ENCODE assay signal across 16 mouse cellular contexts in genomic region chrX:99659496-99660140, GRCm38 (mm10).
A peak's percentile ranks its signal among the peaks of the same experiment; 100 is the strongest.
DNase-seq lines count a peak whose midpoint lies in the region; ATAC-seq and TF ChIP-seq lines count a peak whose summit lies in the region.
"Had no signal": no experiment of that assay in that cellular context is flagged by ENCODE, and none has a peak within 500 bp of the region (broad histone marks: within the 10 kb centered on the region; RNA-seq: fewer than 3 reads in every experiment).

No protein-coding gene starts in this region.

- peak; percentile 4 for DNase-seq in gastrocnemius, adult 18-20 months (ENCODE audit: low spot score)
- no peak for DNase-seq in gastrocnemius, adult 8-10 months (ENCODE audit: low spot score in 2 of 2)
- peak; percentile 1 for DNase-seq in NIH3T3 (ENCODE audit: low read depth)
- DNase-seq in limb, embryonic 14.5 days (ENCODE audit: low spot score): peak; percentile 38
- DNase-seq in thymus, postnatal 10 days (ENCODE audit: low spot score in 2 of 2): no peak
- DNase-seq in layer of hippocampus, adult 9-11 months: no peak
- DNase-seq: B cell, adult 2 months; heart, adult 2 months; kidney, postnatal 14 days; thymus, adult 2 months had no signal

- H3K9ac ChIP-seq in embryonic facial prominence, embryonic 15.5 days: no peak overlapping the region
- H3K9ac ChIP-seq in limb, embryonic 14.5 days (ENCODE audit: low read depth, low read length, severe bottlenecking): no peak overlapping the region
- H3K9ac ChIP-seq: forebrain, embryonic 15.5 days had no signal

- no peak for TF ChIP-seq POLR2A in limb, embryonic 14.5 days (IDR thresholded peaks at IDR 0.05; ENCODE audit: borderline replicate concordance, extremely low read depth, insufficient read depth, insufficient read length)

- H3K4me2 ChIP-seq in embryonic facial prominence, embryonic 15.5 days (replicated peaks): no peak overlapping the region
- no peak overlapping the region for H3K4me2 ChIP-seq in limb, embryonic 14.5 days (replicated peaks; ENCODE audit: low read depth, low read length, severe bottlenecking)
- H3K4me2 ChIP-seq: forebrain, embryonic 15.5 days had no signal

- ATAC-seq in embryonic facial prominence, embryonic 15.5 days (ENCODE audit: insufficient number of reproducible peaks, low FRiP score, low TSS enrichment, low read depth): peak; percentile 86
- peak; percentile 76 for ATAC-seq in limb, embryonic 14.5 days (ENCODE audit: low FRiP score, low read depth)
- ATAC-seq in frontal cortex, adult (ENCODE audit: low TSS enrichment): no peak
- ATAC-seq: forebrain, embryonic 15.5 days; inflammation-experienced regulatory T-cells, adult 6 months had no signal

- H3K4me3 ChIP-seq in embryonic facial prominence, embryonic 15.5 days (replicated peaks): no peak overlapping the region
- H3K4me3 ChIP-seq in limb, embryonic 14.5 days (replicated peaks; ENCODE audit: low read length): no peak overlapping the region
- H3K4me3 ChIP-seq: forebrain, embryonic 15.5 days; heart, adult 2 months; megakaryocyte, embryonic 14.5 days had no signal

- H3K9me3 ChIP-seq in embryonic facial prominence, embryonic 15.5 days (replicated peaks): no peaks in the 10 kb centered on the region
- H3K9me3 ChIP-seq in limb, embryonic 14.5 days (ENCODE audit: control insufficient read depth, low read length): no peaks in the 10 kb centered on the region
- H3K9me3 ChIP-seq: forebrain, embryonic 15.5 days; G1E; megakaryocyte, embryonic 14.5 days had no signal

- H3K4me1 ChIP-seq in embryonic facial prominence, embryonic 15.5 days: peaks cover 6% of the 10 kb centered on the region; the same call in 1 of the 2 replicates
- H3K4me1 ChIP-seq in limb, embryonic 14.5 days (ENCODE audit: control insufficient read depth, insufficient read depth, low read length): peaks cover 3% of the 10 kb centered on the region
- H3K4me1 ChIP-seq: forebrain, embryonic 15.5 days had no signal

- no peaks in the 10 kb centered on the region for H3K36me3 ChIP-seq in embryonic facial prominence, embryonic 15.5 days
- no peaks in the 10 kb centered on the region for H3K36me3 ChIP-seq in limb, embryonic 14.5 days (ENCODE audit: control insufficient read depth, insufficient read depth, low read length)
- H3K36me3 ChIP-seq: forebrain, embryonic 15.5 days; G1E had no signal

- WGBS in embryonic facial prominence, embryonic 15.5 days: 25% methylated on average over 7 of the region's 8 CpGs
- 14% methylated on average over 8 of the region's 8 CpGs for WGBS in limb, embryonic 14.5 days

- peaks cover 25% of the 10 kb centered on the region for H3K27me3 ChIP-seq in embryonic facial prominence, embryonic 15.5 days
- H3K27me3 ChIP-seq in limb, embryonic 14.5 days (ENCODE audit: control insufficient read depth, insufficient read depth, low read length): 0 out of 2 replicates have a peak, but pooled peaks cover 3% of the 10 kb centered on the region
- H3K27me3 ChIP-seq: forebrain, embryonic 15.5 days had no signal

- no peak overlapping the region for H3K27ac ChIP-seq in embryonic facial prominence, embryonic 15.5 days (replicated peaks)
- no peak overlapping the region for H3K27ac ChIP-seq in limb, embryonic 14.5 days (replicated peaks; ENCODE audit: low read depth, low read length)
- H3K27ac ChIP-seq: forebrain, embryonic 15.5 days; heart, adult 2 months had no signal

Comparison
In these comparisons a context has a peak if more than half of its experiments do, and no peak if none do; other contexts are left out.
1. DNase-seq: peak in gastrocnemius, adult 18-20 months (single experiment), NIH3T3 (single experiment) and limb, embryonic 14.5 days (single experiment); none in gastrocnemius, adult 8-10 months (0 of 2), thymus, postnatal 10 days (0 of 2) and layer of hippocampus, adult 9-11 months (single experiment).